Mouse (Mus musculus) MEL (cell line): ENCODE results near the gene Nmrk2. TPM values are rescaled to one million over a fixed set of nuclear protein-coding genes. Genes with fewer than 3 reads are reported as not detected.
A peak's percentile ranks its signal among the peaks of the same experiment; 100 is the strongest.

Experiments used
- DNase-seq: peaks from one replicate; pipeline ENCODE4 v3.0.0; 2011; ENCODE audit warnings: low read depth, low spot score
- H3K27ac ChIP-seq: 2 replicates; pipeline ENCODE4 v1.5.1; 2012; ENCODE audit warnings: low read depth, mild to moderate bottlenecking, control low read depth, low read length, moderate library complexity; ENCODE audit not compliant: control insufficient read depth
- H3K27me3 ChIP-seq, 2 experiments: fragments of 150-350 bp in 1 of 2; sonication (generic) in 1 of 2; 2 replicates each; pipeline ENCODE4 v1.6.1; 2012; ENCODE audit warnings: low read length in 2 of 2, mild to moderate bottlenecking in 2 of 2, improper control_type of control experiment in 1 of 2, moderate library complexity in 1 of 2; ENCODE audit not compliant: insufficient read depth in 2 of 2, control insufficient read depth in 1 of 2
- H3K36me3 ChIP-seq, 2 experiments: 2 replicates each; pipeline ENCODE4 v1.6.1; 2012 to 2014; ENCODE audit warnings: low read length in 2 of 2, improper control_type of control experiment in 1 of 2, inconsistent platforms in 1 of 2, mild to moderate bottlenecking in 1 of 2; ENCODE audit not compliant: insufficient read depth in 2 of 2, control insufficient read depth in 1 of 2
- H3K4me1 ChIP-seq, 2 experiments: fragments of 150-350 bp in 1 of 2; sonication (generic) in 1 of 2; 2 replicates each; pipeline ENCODE4 v1.6.1; 2012; ENCODE audit warnings: low read length in 2 of 2, improper control_type of control experiment in 1 of 2, mild to moderate bottlenecking in 1 of 2; ENCODE audit not compliant: insufficient read depth in 2 of 2, control insufficient read depth in 1 of 2
- H3K4me3 ChIP-seq, 2 experiments: fragments of 150-350 bp in 1 of 2; sonication (generic) in 1 of 2; 2 replicates each; pipeline ENCODE4 v1.5.1; 2012; ENCODE audit warnings: low read depth in 2 of 2, low read length in 2 of 2, mild to moderate bottlenecking in 2 of 2, moderate library complexity in 2 of 2, control low read depth in 1 of 2, improper control_type of control experiment in 1 of 2; ENCODE audit not compliant: control insufficient read depth in 1 of 2, insufficient read depth in 1 of 2
- H3K79me2 ChIP-seq: 2 replicates; pipeline ENCODE4 v1.6.1; 2012; ENCODE audit warnings: mild to moderate bottlenecking, low read length, moderate library complexity; ENCODE audit not compliant: control insufficient read depth, poor library complexity, insufficient read depth
- H3K9ac ChIP-seq: 2 replicates; pipeline ENCODE4 v1.6.1; 2012; ENCODE audit warnings: low read depth, mild to moderate bottlenecking, control low read depth, low read length, moderate library complexity; ENCODE audit not compliant: control insufficient read depth, poor library complexity, severe bottlenecking
- H3K9me3 ChIP-seq: fragments of 150-350 bp; sonication (generic); replicated peaks from 2 replicates; pipeline ENCODE4 v1.6.1; 2012; ENCODE audit warnings: mild to moderate bottlenecking, low read length, improper control_type of control experiment, moderate library complexity; ENCODE audit not compliant: insufficient read depth
- BHLHE40 ChIP-seq: IDR thresholded peaks from 2 replicates; pipeline ENCODE4 v1.6.1; 2012; ENCODE audit warnings: low read depth, mild to moderate bottlenecking, inconsistent platforms, low read length, improper control_type of control experiment, borderline replicate concordance
- CHD2 ChIP-seq: IDR thresholded peaks from 2 replicates; pipeline ENCODE4 v1.6.1; 2011; ENCODE audit warnings: low read length, improper control_type of control experiment
- CTCF ChIP-seq, 3 experiments: IDR thresholded peaks in 2 of 3; conservative IDR thresholded peaks in 1 of 3; 2 replicates each; pipeline ENCODE4 v1.5.1; 2011 to 2012; ENCODE audit warnings: low read length in 3 of 3, low read depth in 2 of 3, mild to moderate bottlenecking in 2 of 3, improper control_type of control experiment in 1 of 3, inconsistent platforms in 1 of 3, mixed read lengths in 1 of 3, moderate library complexity in 1 of 3; ENCODE audit not compliant: control insufficient read depth in 1 of 3, insufficient read depth in 1 of 3, poor library complexity in 1 of 3, severe bottlenecking in 1 of 3
- ETS1 ChIP-seq: IDR thresholded peaks from 2 replicates; pipeline ENCODE4 v1.6.1; 2012; ENCODE audit warnings: low read depth, mild to moderate bottlenecking, inconsistent platforms, low read length, improper control_type of control experiment, moderate library complexity
- GABPA ChIP-seq: IDR thresholded peaks from 2 replicates; pipeline ENCODE4 v1.6.1; 2012; ENCODE audit warnings: low read depth, mild to moderate bottlenecking, inconsistent platforms, low read length, improper control_type of control experiment, moderate library complexity
- HCFC1 ChIP-seq: IDR thresholded peaks from 2 replicates; pipeline ENCODE4 v1.6.1; 2012; ENCODE audit warnings: low read depth, mild to moderate bottlenecking, inconsistent platforms, low read length, improper control_type of control experiment, moderate library complexity
- KAT2A ChIP-seq: conservative IDR thresholded peaks from 2 replicates; pipeline ENCODE4 v1.6.1; 2012; ENCODE audit warnings: low read depth, low read length, improper control_type of control experiment, inconsistent platforms
- MAFK ChIP-seq: IDR thresholded peaks from 2 replicates; pipeline ENCODE4 v1.6.1; 2011; ENCODE audit warnings: low read depth, mild to moderate bottlenecking, low read length, improper control_type of control experiment, borderline replicate concordance
- MAX ChIP-seq: IDR thresholded peaks from 2 replicates; pipeline ENCODE4 v1.6.1; 2011; ENCODE audit warnings: low read length, improper control_type of control experiment
- MAZ ChIP-seq: IDR thresholded peaks from 2 replicates; pipeline ENCODE4 v1.6.1; 2012; ENCODE audit warnings: low read depth, mild to moderate bottlenecking, inconsistent platforms, low read length, improper control_type of control experiment
- NRF1 ChIP-seq: IDR thresholded peaks from 2 replicates; pipeline ENCODE4 v1.6.1; 2014; ENCODE audit warnings: low read depth, mild to moderate bottlenecking, inconsistent platforms, low read length, improper control_type of control experiment, moderate library complexity; ENCODE audit not compliant: poor library complexity, insufficient read depth, severe bottlenecking
- RAD21 ChIP-seq: IDR thresholded peaks from 2 replicates; pipeline ENCODE4 v1.6.1; 2011; ENCODE audit warnings: mild to moderate bottlenecking, low read depth, low read length, improper control_type of control experiment
- SIN3A ChIP-seq: IDR thresholded peaks from 2 replicates; pipeline ENCODE4 v1.6.1; 2012; ENCODE audit warnings: low read length, improper control_type of control experiment, inconsistent platforms
- TCF12 ChIP-seq: IDR thresholded peaks from 2 replicates; pipeline ENCODE4 v1.6.1; 2014; ENCODE audit warnings: low read depth, mild to moderate bottlenecking, inconsistent platforms, low read length, improper control_type of control experiment, moderate library complexity
- UBTF ChIP-seq: IDR thresholded peaks from 2 replicates; pipeline ENCODE4 v1.6.1; 2012; ENCODE audit warnings: low read depth, mild to moderate bottlenecking, inconsistent platforms, low read length, improper control_type of control experiment, moderate library complexity, borderline replicate concordance; ENCODE audit not compliant: insufficient read depth
- ZKSCAN1 ChIP-seq: IDR thresholded peaks from 2 replicates; pipeline ENCODE4 v1.6.1; 2012; ENCODE audit warnings: low read depth, mild to moderate bottlenecking, inconsistent platforms, low read length, improper control_type of control experiment, moderate library complexity
- ZMIZ1 ChIP-seq: IDR thresholded peaks from 2 replicates; pipeline ENCODE4 v1.6.1; 2012; ENCODE audit warnings: low read depth, mild to moderate bottlenecking, inconsistent platforms, low read length, improper control_type of control experiment, moderate library complexity
- polyA plus RNA-seq, 2 experiments: library from polyadenylated mRNA; stranded (reverse) in 1 of 2; unstranded in 1 of 2; fragments of >175 nt in 1 of 2; fragments of >200 nt in 1 of 2; gene quantifications; 2 replicates each; pipeline versions ENCODE4 v1.2.1 to v1.2.4; 2012; ENCODE audit warnings: low replicate concordance in 2 of 2, low read depth in 1 of 2; ENCODE audit not compliant: insufficient read length in 2 of 2, insufficient read depth in 1 of 2, missing spikeins in 1 of 2
- total RNA-seq: library from RNA; depleted of rRNA; stranded (reverse); fragments of 300-350 nt; gene quantifications from 2 replicates; pipeline ENCODE4 v1.2.3, GENCODE M21; 2012

Nmrk2 gene
- total and polyA plus RNA-seq, 3 experiments = not detected

- no peaks in the 10 kb centered on the region for H3K36me3 ChIP-seq
- H3K79me2 ChIP-seq = peaks cover 3% of the 10 kb centered on the region; the same call in 1 of the 2 replicates
- no peak overlapping the region for H3K27ac ChIP-seq
- TF ChIP-seq ETS1 (no peak), HCFC1 (no peak), SIN3A (no peak), MAFK (no peak), CTCF (IDR thresholded peaks at IDR 0.05 in 2 of 3, conservative IDR thresholded peaks at IDR 0.05 in 1 of 3; ENCODE audit: control insufficient read depth in 1 of 3, insufficient read depth in 1 of 3, low read depth in 2 of 3, low read length in 3 of 3, poor library complexity in 1 of 3, severe bottlenecking in 1 of 3) (peak; percentile 22 to 39 (median 35))
- no peak overlapping the region for H3K4me3 ChIP-seq
- peak; percentile 34 for DNase-seq
- no peak overlapping the region for H3K9ac ChIP-seq
- no peaks in the 10 kb centered on the region for H3K27me3 ChIP-seq
- H3K9me3 ChIP-seq = no peaks in the 10 kb centered on the region
- H3K4me1 ChIP-seq = peaks cover 0 to 14% of the 10 kb centered on the region in 2 experiments; a peak in 2 of 4 replicates
Measured at GRCm38 (mm10) chr10:81190912-81191321, 10.9 kb downstream of the Nmrk2 start.

GRCm38 (mm10) chr10:81190236-81190911 is 11.5 kb downstream of the Nmrk2 start:
- H3K4me3 ChIP-seq = no peak overlapping the region
- TF ChIP-seq CTCF (IDR thresholded peaks at IDR 0.05 in 2 of 3, conservative IDR thresholded peaks at IDR 0.05 in 1 of 3; ENCODE audit: control insufficient read depth in 1 of 3, insufficient read depth in 1 of 3, low read depth in 2 of 3, low read length in 3 of 3, poor library complexity in 1 of 3, severe bottlenecking in 1 of 3) (peak; percentile 40 to 78 (median 65); a peak in 5 of 6 replicates), MAZ (0 out of 2 replicates have a peak, but pooled peaks have one; percentile 38), HCFC1 (no peak)
- H3K9ac ChIP-seq = no peak overlapping the region
- H3K79me2 ChIP-seq = peaks cover 3% of the 10 kb centered on the region; the same call in 1 of the 2 replicates
- no peak overlapping the region for H3K27ac ChIP-seq
- peak; percentile 62 for DNase-seq
- no peaks in the 10 kb centered on the region for H3K27me3 ChIP-seq
- no peaks in the 10 kb centered on the region for H3K9me3 ChIP-seq
- no peaks in the 10 kb centered on the region for H3K36me3 ChIP-seq
- H3K4me1 ChIP-seq = peaks cover 0 to 14% of the 10 kb centered on the region in 2 experiments; a peak in 2 of 4 replicates

GRCm38 (mm10) chr10:81189821-81190220 is 12.0 kb downstream of the Nmrk2 start:
- H3K4me3 ChIP-seq = no peak overlapping the region
- no peaks in the 10 kb centered on the region for H3K36me3 ChIP-seq
- H3K27me3 ChIP-seq = no peaks in the 10 kb centered on the region
- no peak overlapping the region for H3K9ac ChIP-seq
- DNase-seq = no peak
- H3K4me1 ChIP-seq = peaks cover 0 to 14% of the 10 kb centered on the region in 2 experiments; a peak in 2 of 4 replicates
- TF ChIP-seq GABPA (no peak), ETS1 (no peak), RAD21 (no peak), UBTF (no peak), ZKSCAN1 (no peak), ZMIZ1 (no peak), HCFC1 (no peak), KAT2A (no peak), MAX (no peak), CHD2 (no peak), TCF12 (no peak), NRF1 (no peak), MAFK (no peak), BHLHE40 (no peak)
- TF ChIP-seq, all 39 proteins: peak for 0
- Histone ChIP-seq H3K27ac (no peak overlapping the region), H3K79me2 (peaks cover 3% of the 10 kb centered on the region; the same call in 1 of the 2 replicates), H3K9me3 (no peaks in the 10 kb centered on the region)
